Mouse (Mus musculus): ENCODE results near the gene Calm3.
A peak's percentile ranks its signal among the peaks of the same experiment; 100 is the strongest.
"Not testable (repeated sequence)": the region's sequence is repeated elsewhere in the genome, so short reads cannot be mapped to it uniquely, and the experiment has no call there.

Calm3 gene

DNA sequence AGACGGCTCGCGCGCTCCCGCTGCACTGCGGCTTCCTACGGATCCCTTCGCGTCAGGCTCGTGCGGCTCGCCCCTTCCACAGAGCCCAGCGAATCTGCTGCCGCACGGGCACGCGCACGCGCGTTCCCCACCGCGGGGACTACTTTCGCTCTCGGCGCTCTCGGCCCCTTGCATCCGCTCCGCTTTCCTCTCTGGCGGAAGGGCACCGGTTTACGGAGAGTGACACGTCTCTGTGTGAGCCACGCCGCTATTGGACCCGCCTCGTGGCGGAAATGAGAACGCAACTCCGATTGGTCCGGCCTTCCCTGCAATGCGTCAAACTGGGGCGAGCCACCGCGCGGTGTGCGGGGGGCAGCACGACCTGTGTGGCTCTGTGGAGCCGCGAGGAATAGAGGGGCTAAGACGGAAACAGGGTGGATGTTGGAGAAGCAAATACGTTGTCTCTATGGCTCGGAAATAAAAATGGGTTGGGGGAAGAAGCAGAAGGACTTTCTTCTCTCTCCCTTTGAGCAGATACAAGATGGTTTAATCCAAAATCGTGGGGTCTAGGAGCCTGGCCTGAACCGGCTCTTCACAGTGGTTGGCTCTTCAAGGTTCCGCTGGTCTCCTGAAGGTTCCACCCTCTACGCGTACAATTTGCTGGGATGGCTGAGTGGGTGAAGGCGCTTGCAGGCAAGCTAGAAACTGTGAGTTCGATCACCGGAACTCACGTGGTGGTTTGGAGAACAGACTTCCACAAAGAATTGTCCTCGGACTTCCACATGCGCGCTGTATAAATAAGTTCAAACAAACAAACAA, at the start of gene Calm3:
Gene Calm3 (minus strand): TSS at position 78 of the 798 bp plus-strand sequence.
- DNase-seq (ENCODE audit: low read depth, low spot score) = peak; percentile 100

- DNase-seq (ENCODE audit: low read depth, low spot score) = no peak
Observed at GRCm38 (mm10) chr7:16971160-16971559, 47.2 kb upstream of the Calm3 start.

- no peak for DNase-seq (ENCODE audit: low read depth, low spot score)
Observed at GRCm38 (mm10) chr7:16968414-16968813, 44.5 kb upstream of the Calm3 start.

DNA sequence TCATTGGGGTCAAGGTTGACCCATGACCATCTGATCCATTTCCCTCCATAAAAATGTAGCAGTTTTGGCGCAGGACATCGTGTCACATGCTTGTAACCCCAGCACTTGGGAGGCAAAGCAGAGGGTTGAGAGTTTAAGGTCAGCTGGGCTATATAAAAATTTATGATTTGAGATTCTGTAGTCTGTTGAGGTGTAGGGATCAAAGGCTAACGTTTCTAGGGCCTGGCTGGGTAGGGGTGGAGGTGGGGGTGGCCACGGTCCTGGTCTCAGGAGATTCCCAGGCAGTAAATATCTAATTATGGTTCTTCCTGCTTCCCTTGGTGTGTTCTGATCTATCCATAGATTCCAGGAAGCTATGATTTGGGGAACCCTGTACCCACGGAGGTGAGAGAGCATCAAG, 37.8 kb upstream of the Calm3 start:
- DNase-seq (ENCODE audit: low read depth, low spot score) = no peak

DNA sequence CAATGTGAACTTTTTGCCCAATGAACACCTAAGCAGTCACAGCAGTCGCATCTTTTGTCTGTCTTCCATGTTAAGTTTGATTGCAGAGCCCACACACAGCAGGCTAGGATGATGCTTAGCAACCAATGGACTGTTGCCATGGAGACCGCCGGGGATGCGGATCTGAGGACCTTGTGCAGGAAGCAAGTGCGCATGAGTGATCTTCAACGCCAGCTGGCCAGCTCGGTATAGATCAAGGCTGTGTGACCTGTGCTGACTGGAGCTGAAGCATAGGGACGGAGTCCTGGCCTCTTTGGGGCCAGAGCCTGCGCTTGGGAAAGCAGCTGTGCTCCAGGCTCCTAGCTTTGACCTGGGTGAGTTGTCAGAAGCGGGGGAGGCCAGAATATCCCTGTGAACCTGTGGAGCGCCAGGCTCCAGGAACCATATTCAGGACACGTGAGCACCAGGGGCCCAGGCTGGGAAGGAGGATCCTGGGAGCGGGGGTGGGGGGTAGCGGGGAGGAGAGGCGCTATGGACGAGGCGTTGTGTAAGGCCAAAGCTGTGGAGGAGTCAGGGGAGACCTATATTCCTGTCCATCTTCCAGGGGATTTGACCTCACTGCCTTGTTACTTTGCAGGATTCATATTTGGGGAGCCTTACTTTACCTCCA, 35.7 kb upstream of the Calm3 start, which contains the start of gene Pnmal1:
Gene Pnmal1 (plus strand): TSS at position 141 of the 649 bp plus-strand sequence.
- DNase-seq (ENCODE audit: low read depth, low spot score) = peak; percentile 79

- DNase-seq (ENCODE audit: low read depth, low spot score) = no peak
Observed at GRCm38 (mm10) chr7:16956410-16957265, 32.7 kb upstream of the Calm3 start.

- no peak for DNase-seq (ENCODE audit: low read depth, low spot score)
Observed at GRCm38 (mm10) chr7:16955712-16956111, 31.8 kb upstream of the Calm3 start.

DNA sequence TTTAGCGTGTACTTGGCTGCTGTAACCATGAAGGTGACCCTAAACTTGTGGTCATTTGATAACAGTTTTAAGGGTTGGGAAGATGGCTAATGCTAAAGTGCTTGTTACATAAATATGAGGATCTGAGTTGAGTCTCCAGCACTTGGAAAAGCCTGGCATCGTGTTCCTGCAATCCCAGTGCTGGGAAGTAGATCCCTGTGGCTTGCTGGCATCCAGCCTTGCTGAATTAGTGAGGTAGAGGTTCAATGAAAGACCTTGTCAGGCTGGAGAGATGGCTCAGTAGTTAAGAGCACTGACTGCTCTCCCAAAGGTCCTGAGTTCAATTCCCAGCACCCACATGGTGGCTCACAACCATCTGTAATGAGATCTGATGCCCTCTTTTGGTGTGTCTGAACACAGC, 29.9 kb upstream of the Calm3 start:
- DNase-seq (ENCODE audit: low read depth, low spot score) = not testable (repeated sequence)

DNA sequence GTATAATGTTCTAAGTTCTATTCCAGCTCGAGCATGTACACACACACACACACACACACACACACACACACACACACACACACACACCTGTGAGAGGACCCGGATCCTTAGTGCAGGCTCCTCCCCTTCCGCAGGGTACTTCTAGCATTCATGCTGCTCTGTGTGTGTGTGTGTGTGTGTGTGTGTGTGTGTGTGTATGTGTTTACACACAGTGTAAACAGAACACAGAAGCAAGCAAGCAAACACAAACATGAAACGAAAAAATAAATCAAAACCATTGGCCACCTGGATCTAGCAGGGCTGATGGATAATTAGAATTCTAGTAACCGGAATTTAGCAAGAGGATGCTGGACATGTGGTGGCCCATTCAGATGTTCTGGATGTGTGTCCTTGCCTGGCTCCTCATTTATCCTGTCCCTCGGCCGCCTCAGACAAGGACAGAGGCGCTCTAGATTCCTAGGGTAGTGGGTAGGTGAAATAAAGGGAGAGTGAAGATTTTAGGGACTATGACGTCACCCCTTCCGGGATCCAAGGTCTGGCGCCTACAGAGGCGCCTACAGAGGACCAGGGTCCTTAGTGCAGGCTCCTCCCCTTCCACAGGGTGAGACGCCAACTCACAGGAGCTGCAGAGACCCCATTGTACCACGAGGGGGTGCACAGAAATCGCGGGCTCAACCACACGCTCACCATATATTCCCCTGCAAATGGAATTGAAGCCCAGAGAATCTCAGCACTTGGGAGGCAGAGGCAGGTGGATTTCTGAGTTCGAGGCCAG, 27.1 kb upstream of the Calm3 start:
- DNase-seq (ENCODE audit: low read depth, low spot score) = peak; percentile 95

DNA sequence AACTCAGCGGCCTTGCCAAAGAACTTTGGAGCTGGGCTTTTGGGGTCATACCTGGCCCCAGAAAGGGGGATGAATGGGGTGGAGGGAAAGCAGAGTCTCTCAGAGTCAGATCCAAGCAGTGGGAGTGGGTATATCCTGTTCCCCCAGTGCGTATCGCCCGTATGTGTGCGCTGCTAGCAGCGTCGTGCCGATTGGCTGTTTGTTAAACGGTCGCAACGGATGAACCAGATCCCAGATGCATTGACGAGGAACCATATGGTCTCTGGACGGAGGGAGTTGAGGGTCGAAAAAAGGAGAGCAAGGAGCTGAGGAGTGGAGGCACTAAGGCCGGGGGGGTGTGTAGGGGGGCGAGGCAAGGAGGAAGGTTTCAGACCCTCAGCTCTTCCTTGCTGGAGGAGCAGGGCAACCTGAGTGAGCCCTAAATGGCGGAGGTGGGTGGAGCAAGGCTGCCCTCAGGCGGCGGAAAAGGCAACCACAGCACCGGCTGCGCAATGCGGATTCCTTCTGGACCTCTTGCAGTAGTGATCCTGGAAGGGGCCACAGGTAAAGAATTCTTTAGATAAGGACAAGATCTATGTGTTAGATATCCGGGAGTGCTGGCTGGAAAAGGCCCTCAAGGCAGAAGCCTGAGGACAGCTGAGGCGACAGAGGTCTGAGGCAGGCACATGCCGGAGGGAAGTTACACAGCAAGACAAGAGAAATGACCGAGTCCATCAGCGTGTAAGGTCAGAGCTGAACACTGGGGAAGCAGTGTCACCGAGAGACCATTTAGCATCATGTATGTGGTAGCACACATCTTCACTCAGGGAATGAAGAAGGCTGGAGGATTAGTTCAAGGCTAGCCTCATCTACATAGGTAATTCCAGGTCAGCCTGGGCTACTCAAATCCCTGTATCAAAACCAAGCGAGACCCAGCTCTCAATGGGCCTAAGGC, 26.3 kb upstream of the Calm3 start:
- DNase-seq (ENCODE audit: low read depth, low spot score) = peak; percentile 78

GRCm38 (mm10) chr7:16948923-16949458, 25.1 kb upstream of the Calm3 start:
- DNase-seq (ENCODE audit: low read depth, low spot score) = no peak

DNA sequence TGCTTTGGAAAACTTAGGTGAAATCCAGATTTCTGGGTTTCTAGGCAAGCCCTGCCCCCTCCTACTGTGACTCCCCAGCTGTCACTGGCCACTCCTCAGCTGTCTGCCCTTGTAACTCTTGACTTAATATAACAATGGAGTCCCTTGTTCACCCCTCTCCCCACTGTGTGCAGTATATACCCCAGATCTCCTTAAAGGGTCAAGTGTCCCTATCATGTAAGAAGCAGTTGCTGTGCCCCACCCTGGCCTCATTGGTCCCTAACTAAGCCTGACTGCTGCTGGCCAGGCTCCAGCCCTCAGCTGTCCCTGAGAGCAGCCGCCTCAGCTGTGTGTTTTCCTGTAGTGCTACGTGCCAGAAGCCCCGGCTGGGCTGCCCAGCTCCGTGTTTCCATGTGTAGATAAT, 24.0 kb upstream of the Calm3 start:
- no peak for DNase-seq (ENCODE audit: low read depth, low spot score)

- DNase-seq (ENCODE audit: low read depth, low spot score) = peak; percentile 19
Observed at GRCm38 (mm10) chr7:16947349-16947895, 23.5 kb upstream of the Calm3 start.

DNA sequence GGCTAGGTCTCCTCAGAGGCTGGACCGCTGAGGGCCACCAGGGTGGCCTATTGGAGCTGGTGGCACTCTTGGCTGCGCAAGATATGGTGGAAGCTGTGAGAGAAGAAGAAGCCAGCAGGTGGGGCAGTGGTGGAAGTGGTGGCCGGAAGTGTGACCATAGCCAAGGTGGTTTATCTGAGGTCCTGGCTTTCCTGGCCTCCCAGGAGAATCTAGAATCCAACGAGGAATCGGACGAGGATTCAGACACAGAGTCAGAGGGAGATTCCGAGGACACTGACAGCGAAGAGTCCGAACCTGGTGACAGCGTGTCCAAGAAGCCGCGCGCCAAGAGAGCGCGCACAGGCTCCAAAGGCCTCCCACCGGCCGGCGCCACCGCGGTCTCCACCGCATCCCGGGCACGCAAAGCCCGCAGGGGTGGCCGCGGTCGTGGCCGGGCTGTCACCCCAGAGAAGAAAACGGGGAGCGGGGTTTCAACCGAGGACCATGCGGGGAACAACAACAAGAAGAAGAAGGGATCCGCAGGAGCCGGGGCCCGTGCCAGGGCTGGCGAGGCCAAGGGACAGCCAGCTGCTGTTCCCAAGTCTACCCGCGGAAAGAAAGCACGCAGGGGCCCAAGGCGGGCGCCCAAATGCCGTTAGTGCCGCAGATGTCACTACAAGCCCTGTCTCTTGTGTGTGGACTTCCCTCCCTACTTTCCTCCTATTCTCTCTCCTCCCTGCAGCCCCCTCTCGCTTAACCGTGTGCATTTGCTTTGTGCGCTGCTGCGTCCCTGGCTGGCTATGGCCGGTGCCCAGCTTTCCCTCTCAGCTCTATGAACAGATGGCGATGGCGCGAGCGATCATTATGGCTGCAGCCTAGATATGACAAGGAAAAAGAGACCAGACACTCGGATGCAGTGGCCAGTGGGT, 22.8 kb upstream of the Calm3 start:
- peak; percentile 39 for DNase-seq (ENCODE audit: low read depth, low spot score)

- DNase-seq (ENCODE audit: low read depth, low spot score) = peak; percentile 25
Observed at GRCm38 (mm10) chr7:16945419-16945818, 21.5 kb upstream of the Calm3 start.

DNA sequence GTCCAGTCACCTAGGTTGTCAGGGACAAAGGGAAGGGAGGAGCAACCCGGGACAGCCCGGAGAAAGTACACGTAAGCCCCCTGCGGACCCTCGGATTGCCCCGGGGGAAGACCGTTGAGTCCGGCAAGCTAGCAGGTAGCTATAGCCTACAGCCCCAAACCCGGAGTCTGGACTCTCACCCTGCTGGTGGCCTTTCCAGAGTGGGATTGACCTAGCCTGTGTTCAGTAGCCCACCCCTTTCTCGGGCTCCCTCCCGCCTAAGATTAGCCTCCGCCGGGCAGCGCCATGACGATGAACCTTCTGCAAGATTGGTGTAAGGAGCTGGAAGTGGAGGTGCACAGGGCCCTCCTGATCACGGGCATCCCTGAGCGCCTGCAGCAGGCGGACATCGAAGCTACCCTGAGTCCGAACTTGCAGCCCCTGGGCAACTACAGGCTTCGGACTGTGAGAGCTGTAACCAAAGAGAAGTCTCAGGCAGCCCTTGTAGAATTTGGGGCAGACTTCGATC, 20.9 kb upstream of the Calm3 start:
- DNase-seq (ENCODE audit: low read depth, low spot score) = no peak

DNA sequence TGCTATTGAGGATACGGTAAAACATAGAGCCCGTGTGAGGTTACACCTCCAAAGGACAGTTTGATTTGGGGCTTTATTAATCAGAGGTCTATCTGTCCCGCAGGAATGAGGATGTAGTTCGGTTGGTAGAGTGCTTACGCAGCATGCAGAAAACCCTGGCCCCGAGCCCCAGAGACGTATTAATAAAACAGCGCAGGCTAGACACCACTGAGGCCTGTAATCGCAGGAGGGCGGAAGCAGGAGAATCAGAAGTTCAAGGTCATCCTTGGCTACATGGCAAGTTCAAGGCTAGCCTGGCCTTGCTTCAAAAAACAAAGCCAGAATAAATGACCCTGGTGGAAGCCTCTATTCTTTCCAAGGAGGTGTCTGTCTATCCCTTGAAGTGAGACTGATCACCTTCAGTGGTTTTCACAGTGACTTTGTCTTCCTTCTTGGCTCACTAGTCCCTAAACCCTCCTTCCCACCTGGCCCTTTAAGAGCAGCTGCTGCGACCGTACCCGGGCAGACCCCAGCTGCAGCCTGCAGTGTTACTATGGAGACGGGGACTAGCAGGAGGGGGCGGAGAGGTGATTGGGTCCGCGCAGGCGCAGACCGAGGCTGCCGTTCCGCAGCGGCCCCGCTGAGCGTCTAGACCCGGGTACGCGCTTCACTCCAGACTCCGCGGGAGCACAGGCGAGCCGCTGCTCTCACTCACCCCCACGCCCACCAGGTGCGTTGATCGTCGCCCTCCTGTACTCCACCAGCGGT, 20.3 kb upstream of the Calm3 start, which contains the start of gene Pnmal2:
Gene Pnmal2 (plus strand): TSS at position 622 of the 747 bp plus-strand sequence.
- peak; percentile 96 for DNase-seq (ENCODE audit: low read depth, low spot score)
